Mouse (Mus musculus): ENCODE measurements around the gene Rsad1. TPM values are rescaled to one million over a fixed set of nuclear protein-coding genes. Genes with fewer than 3 reads are reported as not detected.
A peak's percentile ranks its signal among the peaks of the same experiment; 100 is the strongest.

The Rsad1 gene
- polyA plus RNA-seq, 1 experiment from 2014 or later = 9.4 TPM

GRCm38 (mm10) chr11:94543344-94543743 lies 5.7 kb downstream of the Rsad1 start:
- Histone ChIP-seq H3K4me1 (ENCODE audit: control insufficient read depth, insufficient read depth, low read length) (peaks cover 10% of the 10 kb centered on the region), H3K27me3 (ENCODE audit: control insufficient read depth, insufficient read depth, low read depth, low read length) (no peaks in the 10 kb centered on the region), H3K36me3 (ENCODE audit: control insufficient read depth, insufficient read depth, low read length) (peaks cover 5% of the 10 kb centered on the region; the same call in 1 of the 2 replicates), H3K9ac (ENCODE audit: low read depth, low read length) (no peak overlapping the region), H3K9me3 (replicated peaks; ENCODE audit: control insufficient read depth, low read length, poor library complexity, severe bottlenecking) (no peaks in the 10 kb centered on the region), H3K4me2 (ENCODE audit: low read length) (no peak overlapping the region), H3K27ac (ENCODE audit: low read length) (no peak overlapping the region), H3K4me3 (ENCODE audit: low read depth, low read length) (no peak overlapping the region)
- 80% methylated on average over 12 of the region's 12 CpGs for WGBS
- no peak for ATAC-seq

- ATAC-seq = no peak
- Histone ChIP-seq H3K9me3 (replicated peaks; ENCODE audit: control insufficient read depth, low read length, poor library complexity, severe bottlenecking) (no peaks in the 10 kb centered on the region), H3K4me3 (ENCODE audit: low read depth, low read length) (no peak overlapping the region), H3K4me2 (ENCODE audit: low read length) (no peak overlapping the region), H3K4me1 (ENCODE audit: control insufficient read depth, insufficient read depth, low read length) (peaks cover under 1% of the 10 kb centered on the region), H3K36me3 (ENCODE audit: control insufficient read depth, insufficient read depth, low read length) (peaks cover 5% of the 10 kb centered on the region; the same call in 1 of the 2 replicates), H3K9ac (ENCODE audit: low read depth, low read length) (no peak overlapping the region), H3K27me3 (ENCODE audit: control insufficient read depth, insufficient read depth, low read depth, low read length) (no peaks in the 10 kb centered on the region), H3K27ac (ENCODE audit: low read length) (no peak overlapping the region)
- 89% methylated on average over 4 of the region's 4 CpGs for WGBS
These were observed 6.7 kb downstream of the Rsad1 start for GRCm38 (mm10) chr11:94542400-94542799.

GRCm38 (mm10) chr11:94539761-94540160 lies 9.3 kb downstream of the Rsad1 start:
- Histone ChIP-seq H3K36me3 (ENCODE audit: control insufficient read depth, insufficient read depth, low read length) (peaks cover 5% of the 10 kb centered on the region; the same call in 1 of the 2 replicates), H3K4me1 (ENCODE audit: control insufficient read depth, insufficient read depth, low read length) (no peaks in the 10 kb centered on the region), H3K27me3 (ENCODE audit: control insufficient read depth, insufficient read depth, low read depth, low read length) (no peaks in the 10 kb centered on the region), H3K9me3 (replicated peaks; ENCODE audit: control insufficient read depth, low read length, poor library complexity, severe bottlenecking) (no peaks in the 10 kb centered on the region), H3K4me2 (ENCODE audit: low read length) (no peak overlapping the region), H3K9ac (ENCODE audit: low read depth, low read length) (no peak overlapping the region), H3K4me3 (ENCODE audit: low read depth, low read length) (no peak overlapping the region), H3K27ac (ENCODE audit: low read length) (no peak overlapping the region)
- WGBS = 76% methylated on average over 7 of the region's 7 CpGs
- ATAC-seq = no peak

- Histone ChIP-seq H3K27me3 (ENCODE audit: control insufficient read depth, insufficient read depth, low read depth, low read length) (no peaks in the 10 kb centered on the region), H3K9ac (ENCODE audit: low read depth, low read length) (no peak overlapping the region), H3K4me2 (ENCODE audit: low read length) (no peak overlapping the region), H3K9me3 (replicated peaks; ENCODE audit: control insufficient read depth, low read length, poor library complexity, severe bottlenecking) (no peaks in the 10 kb centered on the region), H3K4me3 (ENCODE audit: low read depth, low read length) (no peak overlapping the region), H3K36me3 (ENCODE audit: control insufficient read depth, insufficient read depth, low read length) (peaks cover 4% of the 10 kb centered on the region; the same call in 1 of the 2 replicates), H3K4me1 (ENCODE audit: control insufficient read depth, insufficient read depth, low read length) (no peaks in the 10 kb centered on the region), H3K27ac (ENCODE audit: low read length) (no peak overlapping the region)
- 69% methylated on average over 8 of the region's 8 CpGs for WGBS
- no peak for ATAC-seq
These were observed 10.2 kb downstream of the Rsad1 start for GRCm38 (mm10) chr11:94538733-94539292.

GRCm38 (mm10) chr11:94533171-94533570 lies 15.9 kb downstream of the Rsad1 start:
- no peak overlapping the region for H3K27ac ChIP-seq (ENCODE audit: low read length)
- no peak overlapping the region for H3K4me3 ChIP-seq (ENCODE audit: low read depth, low read length)
- no peak overlapping the region for H3K4me2 ChIP-seq (ENCODE audit: low read length)
- no peaks in the 10 kb centered on the region; the same call in 1 of the 2 replicates for H3K4me1 ChIP-seq (ENCODE audit: control insufficient read depth, insufficient read depth, low read length)
- no peaks in the 10 kb centered on the region for H3K36me3 ChIP-seq (ENCODE audit: control insufficient read depth, insufficient read depth, low read length)
- 82% methylated on average over 8 of the region's 8 CpGs for WGBS
- no peak for ATAC-seq
- H3K9ac ChIP-seq (ENCODE audit: low read depth, low read length) = no peak overlapping the region
- H3K27me3 ChIP-seq (ENCODE audit: control insufficient read depth, insufficient read depth, low read depth, low read length) = no peaks in the 10 kb centered on the region
- no peaks in the 10 kb centered on the region for H3K9me3 ChIP-seq (replicated peaks; ENCODE audit: control insufficient read depth, low read length, poor library complexity, severe bottlenecking)

- peak overlapping the region; percentile 38; the same call in 1 of the 2 replicates for H3K27ac ChIP-seq (ENCODE audit: low read length)
These were observed 20.2 kb downstream of the Rsad1 start for GRCm38 (mm10) chr11:94528879-94529278.

GRCm38 (mm10) chr11:94526171-94526879 lies 22.7 kb downstream of the Rsad1 start:
- no peaks in the 10 kb centered on the region for H3K27me3 ChIP-seq (ENCODE audit: control insufficient read depth, insufficient read depth, low read depth, low read length)
- H3K27ac ChIP-seq (ENCODE audit: low read length) = no peak overlapping the region
- no peak overlapping the region for H3K9ac ChIP-seq (ENCODE audit: low read depth, low read length)
- no peak for ATAC-seq
- H3K36me3 ChIP-seq (ENCODE audit: control insufficient read depth, insufficient read depth, low read length) = no peaks in the 10 kb centered on the region
- H3K4me3 ChIP-seq (ENCODE audit: low read depth, low read length) = no peak overlapping the region
- no peak overlapping the region for H3K4me2 ChIP-seq (ENCODE audit: low read length)
- H3K4me1 ChIP-seq (ENCODE audit: control insufficient read depth, insufficient read depth, low read length) = peaks cover 7% of the 10 kb centered on the region; the same call in 1 of the 2 replicates
- WGBS = 44% methylated on average over 9 of the region's 9 CpGs
- no peaks in the 10 kb centered on the region for H3K9me3 ChIP-seq (replicated peaks; ENCODE audit: control insufficient read depth, low read length, poor library complexity, severe bottlenecking)

More at GRCm38 (mm10) chr11:94528879-94529278, 20.2 kb downstream of the Rsad1 start:
- Histone ChIP-seq H3K4me3 (ENCODE audit: low read depth, low read length) (no peak overlapping the region), H3K9ac (ENCODE audit: low read depth, low read length) (no peak overlapping the region), H3K36me3 (ENCODE audit: control insufficient read depth, insufficient read depth, low read length) (no peaks in the 10 kb centered on the region), H3K4me1 (ENCODE audit: control insufficient read depth, insufficient read depth, low read length) (no peaks in the 10 kb centered on the region; the same call in 1 of the 2 replicates), H3K9me3 (replicated peaks; ENCODE audit: control insufficient read depth, low read length, poor library complexity, severe bottlenecking) (no peaks in the 10 kb centered on the region), H3K27me3 (ENCODE audit: control insufficient read depth, insufficient read depth, low read depth, low read length) (no peaks in the 10 kb centered on the region), H3K4me2 (ENCODE audit: low read length) (no peak overlapping the region)
- WGBS = 29% methylated on average over 3 of the region's 3 CpGs
- no peak for ATAC-seq

GRCm38 (mm10) chr11:94521219-94521843 lies 27.7 kb downstream of the Rsad1 start, which contains the start of gene Mycbpap:
Gene Mycbpap (minus strand): TSS chr11:94521742.
- Histone ChIP-seq H3K27me3 (ENCODE audit: control insufficient read depth, insufficient read depth, low read depth, low read length) (no peaks in the 10 kb centered on the region; the same call in 1 of the 2 replicates), H3K4me1 (ENCODE audit: control insufficient read depth, insufficient read depth, low read length) (peaks cover 11% of the 10 kb centered on the region; the same call in 1 of the 2 replicates), H3K36me3 (ENCODE audit: control insufficient read depth, insufficient read depth, low read length) (no peaks in the 10 kb centered on the region), H3K9me3 (replicated peaks; ENCODE audit: control insufficient read depth, low read length, poor library complexity, severe bottlenecking) (no peaks in the 10 kb centered on the region), H3K4me3 (ENCODE audit: low read depth, low read length) (peak within 1 kb of the TSS; percentile 54), H3K4me2 (ENCODE audit: low read length) (peak within 1 kb of the TSS; percentile 89), H3K9ac (ENCODE audit: low read depth, low read length) (peak within 1 kb of the TSS; percentile 69), H3K27ac (ENCODE audit: low read length) (0 out of 2 replicates have a peak within 1 kb of the TSS, but pooled peaks have one; percentile 29)
- peak; percentile 81 for ATAC-seq
- WGBS = 1% methylated on average over 42 of the region's 42 CpGs

- WGBS = 79% methylated on average over 7 of the region's 9 CpGs
- Histone ChIP-seq H3K9me3 (replicated peaks; ENCODE audit: control insufficient read depth, low read length, poor library complexity, severe bottlenecking) (no peaks in the 10 kb centered on the region), H3K4me1 (ENCODE audit: control insufficient read depth, insufficient read depth, low read length) (no peaks in the 10 kb centered on the region), H3K4me2 (ENCODE audit: low read length) (no peak overlapping the region), H3K27me3 (ENCODE audit: control insufficient read depth, insufficient read depth, low read depth, low read length) (no peaks in the 10 kb centered on the region), H3K4me3 (ENCODE audit: low read depth, low read length) (no peak overlapping the region), H3K9ac (ENCODE audit: low read depth, low read length) (no peak overlapping the region), H3K36me3 (ENCODE audit: control insufficient read depth, insufficient read depth, low read length) (no peaks in the 10 kb centered on the region), H3K27ac (ENCODE audit: low read length) (no peak overlapping the region)
- ATAC-seq = no peak
These were observed 35.6 kb downstream of the Rsad1 start for GRCm38 (mm10) chr11:94513452-94513851.
